Mouse (Mus musculus): ENCODE measurements around the gene Ttll12. TPM values are rescaled to one million over a fixed set of nuclear protein-coding genes. Genes with fewer than 3 reads are reported as not detected.

The Ttll12 gene
- 45.9 and 49.9 TPM in 2 replicates for polyA plus RNA-seq (2016; fragmentation: Nextera tagmentation; extraction: Ambion mirVana)

- peak; percentile 96 for ATAC-seq (ENCODE audit: low FRiP score)
- H3K27ac ChIP-seq = peak within 1 kb of the TSS; percentile 66
- under 1% methylated on average over 68 of the region's 68 CpGs for whole genome bisulfite sequencing
These were observed at the start of gene Ttll12 for GRCm38 (mm10) chr15:83594513-83595363. Gene Ttll12, minus strand, starts transcription at chr15:83595157.

GRCm38 (mm10) chr15:83642518-83642917 lies 47.6 kb upstream of the Ttll12 start:
- Histone ChIP-seq H3K4me1 (0 out of 2 replicates have a peak, but pooled peaks cover 2% of the 10 kb centered on the region), H3K9me3 (no peaks in the 10 kb centered on the region), H3K27ac (no peak overlapping the region), H3K9ac (no peak overlapping the region), H3K4me2 (no peak overlapping the region), H3K4me3 (replicated peaks) (no peak overlapping the region), H3K27me3 (no peaks in the 10 kb centered on the region), H3K36me3 (replicated peaks) (peaks cover 4% of the 10 kb centered on the region; the same call in 1 of the 2 replicates)
- no peak for ATAC-seq (ENCODE audit: low FRiP score)
- 96% methylated on average over 6 of the region's 6 CpGs for WGBS

More at GRCm38 (mm10) chr15:83594513-83595363, at the start of gene Ttll12:
- Histone ChIP-seq H3K4me1 (peaks cover 22% of the 10 kb centered on the region), H3K4me3 (replicated peaks) (peak within 1 kb of the TSS; percentile 72), H3K9ac (peak within 1 kb of the TSS; percentile 77), H3K36me3 (replicated peaks) (peaks cover 6% of the 10 kb centered on the region), H3K27me3 (no peaks in the 10 kb centered on the region), H3K4me2 (peak within 1 kb of the TSS; percentile 93), H3K9me3 (no peaks in the 10 kb centered on the region)

GRCm38 (mm10) chr15:83640208-83640607 lies 45.3 kb upstream of the Ttll12 start:
- ATAC-seq (ENCODE audit: low FRiP score) = no peak
- no peak overlapping the region for H3K27ac ChIP-seq
- H3K9me3 ChIP-seq = no peaks in the 10 kb centered on the region
- H3K4me3 ChIP-seq (replicated peaks) = no peak overlapping the region
- H3K4me1 ChIP-seq = 0 out of 2 replicates have a peak, but pooled peaks cover 2% of the 10 kb centered on the region
- H3K4me2 ChIP-seq = no peak overlapping the region
- H3K36me3 ChIP-seq (replicated peaks) = peaks cover 4% of the 10 kb centered on the region; the same call in 1 of the 2 replicates
- H3K27me3 ChIP-seq = no peaks in the 10 kb centered on the region
- H3K9ac ChIP-seq = no peak overlapping the region
- WGBS = 75% methylated on average over 4 of the region's 4 CpGs

GRCm38 (mm10) chr15:83639160-83639559 lies 44.2 kb upstream of the Ttll12 start:
- peaks cover 1% of the 10 kb centered on the region; the same call in 1 of the 2 replicates for H3K36me3 ChIP-seq (replicated peaks)
- H3K4me2 ChIP-seq = no peak overlapping the region
- ATAC-seq (ENCODE audit: low FRiP score) = no peak
- no peak overlapping the region for H3K27ac ChIP-seq
- no peak overlapping the region for H3K4me3 ChIP-seq (replicated peaks)
- H3K9me3 ChIP-seq = no peaks in the 10 kb centered on the region
- H3K4me1 ChIP-seq = 0 out of 2 replicates have a peak, but pooled peaks cover 2% of the 10 kb centered on the region
- H3K9ac ChIP-seq = no peak overlapping the region
- H3K27me3 ChIP-seq = no peaks in the 10 kb centered on the region
- 76% methylated on average over 2 of the region's 3 CpGs for whole genome bisulfite sequencing

GRCm38 (mm10) chr15:83638196-83638899 lies 43.4 kb upstream of the Ttll12 start:
- H3K36me3 ChIP-seq (replicated peaks) = no peaks in the 10 kb centered on the region; the same call in 1 of the 2 replicates

GRCm38 (mm10) chr15:83636759-83637158 lies 41.8 kb upstream of the Ttll12 start:
- Histone ChIP-seq H3K9ac (no peak overlapping the region), H3K9me3 (no peaks in the 10 kb centered on the region), H3K27ac (no peak overlapping the region), H3K4me2 (no peak overlapping the region), H3K27me3 (no peaks in the 10 kb centered on the region), H3K4me3 (replicated peaks) (no peak overlapping the region), H3K36me3 (replicated peaks) (peaks cover 6% of the 10 kb centered on the region), H3K4me1 (0 out of 2 replicates have a peak, but pooled peaks cover 2% of the 10 kb centered on the region)
- WGBS = 81% methylated on average over 6 of the region's 6 CpGs
- no peak for ATAC-seq (ENCODE audit: low FRiP score)

More at GRCm38 (mm10) chr15:83638196-83638899, 43.4 kb upstream of the Ttll12 start:
- no peak overlapping the region for H3K27ac ChIP-seq
- no peaks in the 10 kb centered on the region for H3K27me3 ChIP-seq
- H3K4me2 ChIP-seq = no peak overlapping the region
- 88% methylated on average over 20 of the region's 20 CpGs for WGBS
- 0 out of 2 replicates have a peak, but pooled peaks cover 2% of the 10 kb centered on the region for H3K4me1 ChIP-seq
- no peak overlapping the region for H3K4me3 ChIP-seq (replicated peaks)
- ATAC-seq (ENCODE audit: low FRiP score) = no peak
- no peaks in the 10 kb centered on the region for H3K9me3 ChIP-seq
- H3K9ac ChIP-seq = no peak overlapping the region

GRCm38 (mm10) chr15:83635251-83635650 lies 40.3 kb upstream of the Ttll12 start:
- H3K36me3 ChIP-seq (replicated peaks) = peaks cover 16% of the 10 kb centered on the region
- no peaks in the 10 kb centered on the region for H3K27me3 ChIP-seq
- H3K9me3 ChIP-seq = peaks cover under 1% of the 10 kb centered on the region; the same call in 1 of the 2 replicates
- no peak for ATAC-seq (ENCODE audit: low FRiP score)
- H3K4me1 ChIP-seq = 0 out of 2 replicates have a peak, but pooled peaks cover 2% of the 10 kb centered on the region
- WGBS = 52% methylated on average over 3 of the region's 3 CpGs
- no peak overlapping the region for H3K9ac ChIP-seq
- no peak overlapping the region for H3K27ac ChIP-seq
- H3K4me2 ChIP-seq = no peak overlapping the region
- H3K4me3 ChIP-seq (replicated peaks) = no peak overlapping the region

- Histone ChIP-seq H3K9me3 (peaks cover 6% of the 10 kb centered on the region), H3K9ac (no peak overlapping the region), H3K36me3 (replicated peaks) (peaks cover 23% of the 10 kb centered on the region), H3K27me3 (no peaks in the 10 kb centered on the region), H3K4me2 (no peak overlapping the region), H3K27ac (no peak overlapping the region), H3K4me3 (replicated peaks) (no peak overlapping the region), H3K4me1 (no peaks in the 10 kb centered on the region)
- WGBS = 27% methylated on average over 1 of the region's 1 CpGs
- no peak for ATAC-seq (ENCODE audit: low FRiP score)
These were observed 39.1 kb upstream of the Ttll12 start for GRCm38 (mm10) chr15:83634076-83634475.

GRCm38 (mm10) chr15:83631071-83631470 lies 36.1 kb upstream of the Ttll12 start:
- H3K9me3 ChIP-seq = peaks cover 6% of the 10 kb centered on the region

GRCm38 (mm10) chr15:83629716-83630115 lies 34.8 kb upstream of the Ttll12 start:
- no peak overlapping the region for H3K4me2 ChIP-seq

More at GRCm38 (mm10) chr15:83631071-83631470, 36.1 kb upstream of the Ttll12 start:
- H3K36me3 ChIP-seq (replicated peaks) = peaks cover 25% of the 10 kb centered on the region
- no peak overlapping the region for H3K4me3 ChIP-seq (replicated peaks)
- H3K4me2 ChIP-seq = no peak overlapping the region
- no peak overlapping the region for H3K9ac ChIP-seq
- ATAC-seq (ENCODE audit: low FRiP score) = no peak
- WGBS = 83% methylated on average over 7 of the region's 7 CpGs
- H3K4me1 ChIP-seq = no peaks in the 10 kb centered on the region
- H3K27ac ChIP-seq = no peak overlapping the region
- H3K27me3 ChIP-seq = no peaks in the 10 kb centered on the region

GRCm38 (mm10) chr15:83626142-83626645 lies 31.2 kb upstream of the Ttll12 start:
- WGBS = 84% methylated on average over 2 of the region's 2 CpGs
- H3K4me3 ChIP-seq (replicated peaks) = no peak overlapping the region
- ATAC-seq (ENCODE audit: low FRiP score) = no peak
- no peak overlapping the region for H3K9ac ChIP-seq
- no peak overlapping the region for H3K4me2 ChIP-seq
- H3K27ac ChIP-seq = no peak overlapping the region
- peaks cover 6% of the 10 kb centered on the region for H3K9me3 ChIP-seq
- H3K4me1 ChIP-seq = no peaks in the 10 kb centered on the region
- no peaks in the 10 kb centered on the region for H3K27me3 ChIP-seq
- peaks cover 19% of the 10 kb centered on the region for H3K36me3 ChIP-seq (replicated peaks)

More at GRCm38 (mm10) chr15:83629716-83630115, 34.8 kb upstream of the Ttll12 start:
- Histone ChIP-seq H3K27ac (no peak overlapping the region), H3K9me3 (peaks cover 6% of the 10 kb centered on the region), H3K4me1 (no peaks in the 10 kb centered on the region), H3K36me3 (replicated peaks) (peaks cover 27% of the 10 kb centered on the region), H3K9ac (no peak overlapping the region), H3K27me3 (no peaks in the 10 kb centered on the region), H3K4me3 (replicated peaks) (no peak overlapping the region)
- ATAC-seq (ENCODE audit: low FRiP score) = no peak
- WGBS = 80% methylated on average over 3 of the region's 3 CpGs

GRCm38 (mm10) chr15:83615245-83615644 lies 20.3 kb upstream of the Ttll12 start:
- Histone ChIP-seq H3K9me3 (no peaks in the 10 kb centered on the region), H3K4me2 (no peak overlapping the region), H3K27me3 (no peaks in the 10 kb centered on the region), H3K36me3 (replicated peaks) (peaks cover 36% of the 10 kb centered on the region), H3K27ac (no peak overlapping the region), H3K4me3 (replicated peaks) (no peak overlapping the region), H3K4me1 (no peaks in the 10 kb centered on the region), H3K9ac (no peak overlapping the region)
- ATAC-seq (ENCODE audit: low FRiP score) = no peak
- WGBS = 94% methylated on average over 3 of the region's 3 CpGs

Data from forebrain, embryonic 12.5 days (tissue).